ENCODE assay signal across 36 mouse cellular contexts in genomic region chr8:106005875-106006274, GRCm38 (mm10). TPM values are rescaled to one million over a fixed set of nuclear protein-coding genes. Genes with fewer than 3 reads are reported as not detected.
"Had no signal": no experiment of that assay in that cellular context is flagged by ENCODE, and none has a peak within 500 bp of the region (broad histone marks: within the 10 kb centered on the region; RNA-seq: fewer than 3 reads in every experiment).

Dpep2nb (minus strand) TSS chr8:106005975.

- DNase-seq: cerebellum, adult 8-10 months; cerebellum, adult 9-10 months; cerebellum, adult 9-11 months; cerebellum, postnatal 10 days; cerebellum, postnatal 14 days; cerebellum, postnatal 36 days; embryo, embryonic 11 days; forebrain, postnatal 0 days; gastrocnemius, adult 2 months; gastrocnemius, postnatal 10 days; gastrocnemius, postnatal 14 days; gastrocnemius, postnatal 25 days; gastrocnemius, postnatal 36 days; heart, adult 11 months; heart, adult 18-20 months; heart, adult 2 months had no signal

- ATAC-seq: forebrain, embryonic 13.5 days; forebrain, embryonic 14.5 days; forebrain, embryonic 15.5 days; forebrain, embryonic 16.5 days; forebrain, postnatal 0 days had no signal

- H3K27ac ChIP-seq: embryonic facial prominence, embryonic 10.5 days; embryonic facial prominence, embryonic 12.5 days; embryonic facial prominence, embryonic 13.5 days; embryonic facial prominence, embryonic 15.5 days; forebrain, embryonic 10.5 days; forebrain, embryonic 12.5 days; forebrain, embryonic 13.5 days; forebrain, embryonic 15.5 days; gastrocnemius, adult 2 months; heart, adult 2 months had no signal

- H3K4me3 ChIP-seq: embryonic facial prominence, embryonic 10.5 days; embryonic facial prominence, embryonic 12.5 days; embryonic facial prominence, embryonic 13.5 days; embryonic facial prominence, embryonic 15.5 days; erythroblast, embryonic 14.5 days; forebrain, embryonic 10.5 days; forebrain, embryonic 12.5 days; forebrain, embryonic 13.5 days; forebrain, embryonic 15.5 days; gastrocnemius, adult 2 months; heart, adult 2 months had no signal

- H3K4me2 ChIP-seq: embryonic facial prominence, embryonic 12.5 days; embryonic facial prominence, embryonic 13.5 days; embryonic facial prominence, embryonic 15.5 days; forebrain, embryonic 12.5 days; forebrain, embryonic 13.5 days; forebrain, embryonic 15.5 days had no signal

- H3K27me3 ChIP-seq: embryonic facial prominence, embryonic 12.5 days; embryonic facial prominence, embryonic 13.5 days; embryonic facial prominence, embryonic 15.5 days; forebrain, embryonic 12.5 days; forebrain, embryonic 15.5 days had no signal

- H3K9ac ChIP-seq: embryonic facial prominence, embryonic 12.5 days; embryonic facial prominence, embryonic 13.5 days; embryonic facial prominence, embryonic 15.5 days; forebrain, embryonic 12.5 days; forebrain, embryonic 13.5 days; forebrain, embryonic 15.5 days; forebrain, postnatal 0 days had no signal

- H3K9me3 ChIP-seq: embryonic facial prominence, embryonic 10.5 days; embryonic facial prominence, embryonic 12.5 days; embryonic facial prominence, embryonic 13.5 days; embryonic facial prominence, embryonic 15.5 days; forebrain, embryonic 10.5 days; forebrain, embryonic 12.5 days; forebrain, embryonic 13.5 days; forebrain, embryonic 15.5 days had no signal

RNA-seq across cellular contexts. Expression of gene Dpep2nb, which starts in this region (rescaled TPM):
- total RNA-seq: forebrain, postnatal 0 days; gastrocnemius, adult 18-20 months; gastrocnemius, adult 2 months; gastrocnemius, adult 8-10 months; gastrocnemius, postnatal 10 days; gastrocnemius, postnatal 14 days; gastrocnemius, postnatal 25 days; gastrocnemius, postnatal 36 days; gastrocnemius, postnatal 4 days; granulocyte monocyte progenitor cell, adult 5-6 weeks; heart, adult 18-20 months; heart, adult 2 months had no signal
- polyA plus RNA-seq: embryonic facial prominence, embryonic 10.5 days; embryonic facial prominence, embryonic 11.5 days; embryonic facial prominence, embryonic 12.5 days; embryonic facial prominence, embryonic 13.5 days; embryonic facial prominence, embryonic 14.5 days; embryonic facial prominence, embryonic 15.5 days; erythroblast, embryonic 14.5 days; forebrain, embryonic 10.5 days; forebrain, embryonic 11.5 days; forebrain, embryonic 12.5 days; forebrain, embryonic 13.5 days; forebrain, embryonic 14.5 days; forebrain, embryonic 15.5 days; forebrain, embryonic 16.5 days; forebrain, postnatal 0 days; frontal cortex, adult 2 months; gonadal fat pad, adult 2 months; heart, adult 2 months had no signal
